Mouse (Mus musculus): Measurements from ENCODE around the gene Pigm.

Pigm gene

DNA sequence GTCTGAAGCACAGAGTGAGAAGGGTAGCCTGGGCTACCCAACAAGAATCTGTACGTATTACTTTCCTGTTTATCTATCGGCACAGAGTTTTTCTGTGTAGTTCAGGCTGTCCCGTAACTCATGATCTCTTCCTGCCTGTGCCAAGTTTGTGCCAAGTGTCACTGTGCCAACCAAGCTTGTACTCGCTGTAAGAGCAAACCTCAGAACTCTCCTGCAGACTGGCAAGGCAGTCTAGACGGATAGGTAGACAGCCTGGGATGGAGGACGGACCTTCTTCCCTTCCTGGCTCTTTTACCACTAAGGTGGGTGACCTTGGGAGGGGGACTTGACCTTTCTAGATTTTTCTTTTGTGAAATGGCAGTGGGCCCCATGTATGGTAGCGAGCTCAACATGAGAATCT is 38.7 kb downstream of the Pigm start:
- DNase-seq, result no peak

- no peak for DNase-seq
These were observed 41.8 kb downstream of the Pigm start for GRCm38 (mm10) chr1:172418173-172418572.

- DNase-seq, result no peak
These were observed 42.3 kb downstream of the Pigm start for GRCm38 (mm10) chr1:172418642-172419041.

- no peak for DNase-seq
These were observed 43.8 kb downstream of the Pigm start for GRCm38 (mm10) chr1:172420181-172420580.

- DNase-seq, result no peak
These were observed 47.0 kb downstream of the Pigm start for GRCm38 (mm10) chr1:172423393-172423792.

DNA sequence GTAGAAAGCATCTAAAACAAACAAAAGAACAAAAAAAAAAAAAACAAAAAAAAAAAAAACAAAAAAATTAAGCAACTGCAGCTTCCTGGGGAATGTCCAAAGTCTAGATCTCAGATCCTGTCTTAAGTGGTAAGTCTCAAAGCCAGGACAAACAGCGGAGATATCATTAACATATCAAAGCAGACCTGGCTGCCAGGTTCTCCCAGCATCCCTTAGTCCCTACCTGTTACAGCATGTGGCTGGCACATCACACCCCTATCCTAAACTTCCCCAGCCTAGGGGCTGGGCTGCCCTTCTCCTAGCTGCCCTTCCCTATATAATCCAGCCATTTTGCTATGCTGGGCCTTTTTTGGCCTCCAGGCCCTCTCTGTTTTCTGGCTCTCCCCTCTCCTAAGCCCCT is 50.1 kb downstream of the Pigm start:
- no peak for DNase-seq

GRCm38 (mm10) chr1:172427841-172428240 is 51.5 kb downstream of the Pigm start:
- DNase-seq, result no peak

GRCm38 (mm10) chr1:172428614-172429013 is 52.3 kb downstream of the Pigm start:
- DNase-seq, result no peak

- no peak for DNase-seq
These were observed 54.4 kb downstream of the Pigm start for GRCm38 (mm10) chr1:172430731-172431220.

DNA sequence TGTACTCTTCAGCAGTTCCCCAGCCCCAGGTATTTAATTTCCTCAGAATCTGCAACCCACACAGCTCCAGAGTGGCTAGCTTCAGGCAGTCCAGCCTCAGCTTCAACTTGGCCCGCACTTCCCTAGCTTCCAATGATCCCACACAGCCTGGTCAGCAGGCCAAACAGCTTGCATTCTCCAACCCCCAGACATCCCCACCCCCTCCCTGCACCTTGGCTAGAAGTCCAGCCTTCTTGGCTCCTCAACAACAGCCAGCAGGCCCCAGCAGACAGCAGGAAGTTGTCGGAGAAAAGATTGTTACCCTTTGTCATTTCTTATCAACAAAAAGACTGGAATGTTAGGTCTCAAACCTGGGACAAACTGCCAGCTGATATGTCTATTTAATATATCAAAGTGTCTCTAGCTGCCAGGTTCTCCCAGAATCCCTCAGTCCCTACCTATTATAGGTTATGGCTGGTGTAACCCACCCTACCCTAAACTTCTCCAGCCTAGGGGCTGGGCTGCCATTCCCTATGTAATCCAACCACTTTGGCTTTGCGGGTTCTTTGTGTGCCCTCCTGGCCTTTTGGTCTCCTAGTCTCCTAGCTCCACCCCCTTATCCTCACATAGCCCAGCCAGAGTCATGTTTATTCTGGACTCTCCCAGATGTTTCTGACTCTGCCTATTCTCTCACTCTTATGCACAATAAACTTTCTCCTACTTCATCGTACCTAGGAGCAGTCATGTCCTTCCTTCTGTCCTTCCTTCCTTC is 55.7 kb downstream of the Pigm start:
- DNase-seq, result no peak

DNA sequence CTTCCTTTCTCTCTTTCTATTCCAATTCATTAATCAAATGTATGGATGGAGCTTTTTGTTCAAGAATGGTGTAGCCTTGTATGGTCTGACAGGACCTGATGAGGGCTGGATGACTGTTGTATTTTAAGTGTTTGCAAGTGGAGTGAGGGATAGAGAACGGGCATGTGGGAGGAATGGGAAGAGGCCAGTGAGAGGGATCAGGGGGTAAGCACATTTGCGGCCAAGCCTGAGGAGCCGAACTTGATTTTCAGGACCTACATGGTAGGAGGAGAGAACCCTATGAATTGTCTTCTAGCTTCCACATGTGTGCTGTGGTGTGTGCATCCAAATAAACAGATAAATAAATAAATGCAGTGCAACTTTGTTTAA is 56.2 kb downstream of the Pigm start:
- DNase-seq, result no peak

DNA sequence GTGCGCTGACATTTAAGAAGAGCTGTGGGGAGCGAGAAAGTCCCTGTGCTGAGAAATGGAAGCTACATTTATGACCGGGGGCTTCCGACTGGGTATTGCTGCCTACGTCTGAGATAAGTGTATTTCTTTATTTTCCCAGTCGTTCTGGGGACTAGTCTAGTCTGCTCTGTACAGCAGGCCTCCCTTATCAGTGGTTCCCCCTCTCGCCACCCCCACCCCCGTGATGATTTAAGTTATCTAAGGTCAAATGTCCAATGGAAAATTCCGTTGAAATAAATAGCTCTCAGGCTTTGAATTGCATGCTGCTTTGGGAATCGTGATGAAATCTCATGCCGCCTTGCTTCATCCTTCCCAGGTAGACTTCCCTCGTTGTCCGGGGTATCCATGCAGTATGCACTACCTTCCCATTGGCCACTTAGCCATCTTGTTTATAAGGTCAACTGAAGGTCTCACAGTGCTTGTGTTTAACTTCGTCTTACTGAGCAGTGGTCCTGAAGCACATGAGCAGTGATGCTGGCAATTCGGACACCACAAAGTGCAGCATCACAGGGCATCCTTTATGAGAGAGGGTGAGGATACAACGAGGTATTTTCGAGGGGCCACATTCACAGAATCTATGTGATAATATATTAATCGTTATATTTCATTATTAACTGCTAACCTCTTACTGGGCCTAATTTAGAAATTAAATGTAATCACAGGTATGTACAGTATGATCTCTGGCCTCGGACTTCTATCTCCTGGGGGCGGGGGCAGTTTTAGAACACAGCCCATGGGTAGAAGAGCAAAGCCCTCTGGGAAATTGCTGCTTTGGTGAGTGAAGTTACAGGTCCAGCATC is 56.9 kb downstream of the Pigm start:
- DNase-seq, result no peak

Measured in right cerebral cortex, adult 18-20 months (tissue).